Mouse (Mus musculus) E14TG2a.4 (cell line): ENCODE measurements around the gene Gm1043.

Experiments used
- CTCF ChIP-seq: conservative IDR thresholded peaks from 2 replicates; pipeline ENCODE4 v1.5.1; 2014; ENCODE audit warnings: low read length
- NANOG ChIP-seq: IDR thresholded peaks from 2 replicates; pipeline ENCODE4 v1.6.1; 2014; ENCODE audit warnings: borderline replicate concordance, low read length, mixed read lengths
- POU5F1 ChIP-seq: IDR thresholded peaks from 2 replicates; pipeline ENCODE4 v1.6.1; 2014; ENCODE audit warnings: low read length, borderline replicate concordance

DNA sequence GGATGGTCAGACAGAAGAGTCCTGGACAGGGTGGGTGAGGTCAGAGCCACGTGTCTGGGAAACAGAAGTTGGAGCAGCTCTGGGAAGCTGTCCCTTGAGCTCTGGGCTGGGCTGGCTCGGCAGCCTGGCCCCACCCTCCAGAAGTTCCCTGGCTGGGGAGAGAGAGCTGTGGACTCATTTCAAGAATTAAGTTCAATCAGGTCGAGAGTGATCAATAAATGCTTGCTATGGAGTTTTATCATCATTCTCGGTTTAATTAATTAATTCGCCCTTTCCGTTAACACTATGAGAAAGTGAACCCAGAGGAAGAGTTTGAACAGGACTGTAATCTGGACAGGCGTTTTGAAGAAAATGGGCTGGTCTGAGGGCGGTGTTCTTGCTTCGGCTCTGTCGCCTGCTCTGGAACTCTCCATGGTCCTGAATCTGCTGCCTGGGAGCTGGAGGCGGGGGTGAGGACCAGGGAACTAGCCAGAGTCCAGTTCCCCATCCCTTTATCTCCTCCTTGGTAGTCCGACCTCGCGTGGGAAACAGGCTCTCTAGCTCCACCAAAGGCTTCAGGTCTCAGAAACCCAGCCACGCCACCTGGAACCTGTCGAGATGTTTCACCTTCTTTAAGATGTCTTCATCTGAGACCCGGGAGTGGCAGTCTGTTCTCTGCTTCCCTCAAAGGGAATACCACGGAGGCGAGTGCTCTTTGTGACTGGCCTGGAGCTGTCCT is 158.2 kb downstream of the Gm1043 start:
- TF ChIP-seq CTCF, result no peak
- TF ChIP-seq NANOG, result no peak
- TF ChIP-seq POU5F1, result no peak
